Mouse (Mus musculus) heart, embryonic 10.5 days (tissue): Measurements from ENCODE around the gene Gse1. TPM values are rescaled to one million over a fixed set of nuclear protein-coding genes. Genes with fewer than 3 reads are reported as not detected.

Experiments
- DNase-seq: peaks from one replicate; pipeline ENCODE4 v3.0.0-alpha.2; 2017; ENCODE audit warnings: low spot score
- H3K27ac ChIP-seq: fragments of 300-500 bp; sonication (generic); 2 replicates; pipeline ENCODE4 v1.5.1; 2016; ENCODE audit warnings: mild to moderate bottlenecking
- H3K27me3 ChIP-seq: fragments of 300-500 bp; sonication (generic); 2 replicates; pipeline ENCODE4 v1.6.1; 2016; ENCODE audit warnings: mild to moderate bottlenecking; ENCODE audit not compliant: poor library complexity, insufficient read depth, severe bottlenecking
- H3K36me3 ChIP-seq: fragments of 300-500 bp; sonication (generic); 2 replicates; pipeline ENCODE4 v1.6.1; 2016; ENCODE audit warnings: mild to moderate bottlenecking, moderate library complexity
- H3K4me1 ChIP-seq: fragments of 300-500 bp; sonication (generic); 2 replicates; pipeline ENCODE4 v1.6.1; 2016; ENCODE audit warnings: mild to moderate bottlenecking
- H3K4me3 ChIP-seq: fragments of 300-500 bp; sonication (generic); 2 replicates; pipeline ENCODE4 v1.5.1; 2016; ENCODE audit warnings: mild to moderate bottlenecking, moderate library complexity
- H3K9me3 ChIP-seq: fragments of 300-500 bp; sonication (generic); 2 replicates; pipeline ENCODE4 v1.6.1; 2016; ENCODE audit warnings: mild to moderate bottlenecking, moderate library complexity
- WGBS: fragments of 180-500 bp; shearing (Covaris S2); methylation state at CpG from one replicate; pipeline ENCODE4 v1.1.7; 2016; 5-methylcytosine and 5-hydroxymethylcytosine counted together
- polyA plus RNA-seq: library from polyadenylated mRNA; unstranded; fragments of >200 nt; fragmentation: Nextera tagmentation; extraction: Ambion mirVana; gene quantifications from 2 replicates; pipeline ENCODE4 v1.2.1, GENCODE M21; 2016

Gse1 gene
- polyA plus RNA-seq, 1 experiment from 2014 or later = 13.7 TPM

DNA sequence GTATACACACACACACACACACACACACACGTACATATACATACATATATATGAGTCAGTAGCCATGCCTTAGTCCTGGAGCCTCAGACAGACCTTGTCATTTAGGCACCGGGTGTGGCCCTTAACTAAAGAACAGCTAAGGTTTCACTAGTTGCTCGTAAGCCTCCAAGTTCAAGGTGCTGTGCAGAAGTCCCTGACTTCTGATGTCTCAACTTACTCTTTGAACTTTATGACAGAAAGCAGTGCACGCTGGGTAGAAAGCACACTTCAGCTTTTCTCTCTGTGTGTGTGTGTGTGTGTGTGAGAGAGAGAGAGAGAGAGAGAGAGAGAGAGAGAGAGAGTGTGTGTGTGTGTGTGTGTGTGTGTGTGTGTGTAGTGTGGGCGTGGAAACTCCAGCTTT is 315.9 kb downstream of the Gse1 start:
- DNase-seq = no peak
- H3K4me1 ChIP-seq = peaks cover 89% of the 10 kb centered on the region
- no peak overlapping the region for H3K4me3 ChIP-seq
- no peaks in the 10 kb centered on the region for H3K36me3 ChIP-seq
- no peak overlapping the region for H3K27ac ChIP-seq
- WGBS = 83% methylated on average over 5 of the region's 5 CpGs
- no peaks in the 10 kb centered on the region for H3K27me3 ChIP-seq
- no peaks in the 10 kb centered on the region for H3K9me3 ChIP-seq

DNA sequence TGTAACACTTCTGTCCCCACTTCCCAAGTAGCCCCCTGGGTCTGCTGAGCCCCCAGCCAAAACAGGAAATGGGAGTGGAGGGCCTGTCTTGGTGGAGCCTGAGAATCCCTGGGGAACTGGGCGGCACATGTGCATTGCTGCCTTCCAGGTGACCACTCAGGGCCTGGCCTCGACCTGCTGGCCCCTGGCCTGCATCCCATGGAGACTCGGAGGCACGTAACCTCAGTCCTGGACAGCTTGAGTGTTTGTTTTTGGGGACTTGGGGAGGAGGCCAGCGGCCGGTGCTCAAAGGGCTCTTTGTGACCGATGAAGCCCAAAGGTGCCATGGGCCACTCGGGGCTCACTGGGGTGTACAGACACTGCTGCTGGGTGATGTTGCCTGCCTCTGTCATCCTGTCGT is 319.3 kb downstream of the Gse1 start:
- Histone ChIP-seq H3K4me1 (peaks cover 91% of the 10 kb centered on the region), H3K27me3 (no peaks in the 10 kb centered on the region), H3K4me3 (no peak overlapping the region), H3K27ac (peak overlapping the region; percentile 77), H3K36me3 (0 out of 2 replicates have a peak, but pooled peaks cover 2% of the 10 kb centered on the region), H3K9me3 (no peaks in the 10 kb centered on the region)
- 60% methylated on average over 9 of the region's 9 CpGs for WGBS
- DNase-seq = no peak

DNA sequence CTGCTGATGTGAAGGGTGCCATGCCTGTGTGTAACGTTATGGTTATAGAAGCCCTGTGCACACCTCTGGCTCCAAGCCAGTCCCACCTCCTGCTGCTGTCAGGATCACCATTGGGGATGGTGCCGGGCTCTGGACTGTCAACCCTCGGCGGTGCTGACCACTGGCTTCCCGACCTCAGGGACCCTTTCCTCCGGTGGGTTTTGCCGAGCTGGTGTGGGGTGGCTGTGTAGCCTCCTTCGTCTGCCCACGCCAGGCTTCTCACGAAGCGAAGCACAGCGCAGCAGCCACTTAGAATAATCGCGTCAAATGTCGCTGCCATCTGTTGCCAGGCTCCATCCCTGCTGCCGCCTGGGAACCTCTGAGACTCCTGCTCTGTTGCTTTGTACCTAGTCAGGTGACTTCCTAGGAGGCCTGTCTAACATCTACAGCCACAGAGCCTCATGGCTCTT is 320.1 kb downstream of the Gse1 start:
- H3K9me3 ChIP-seq = no peaks in the 10 kb centered on the region
- no peak overlapping the region for H3K4me3 ChIP-seq
- WGBS = 35% methylated on average over 16 of the region's 16 CpGs
- H3K27me3 ChIP-seq = no peaks in the 10 kb centered on the region
- peaks cover 91% of the 10 kb centered on the region for H3K4me1 ChIP-seq
- peak overlapping the region; percentile 77 for H3K27ac ChIP-seq
- DNase-seq = no peak
- peaks cover 5% of the 10 kb centered on the region; the same call in 1 of the 2 replicates for H3K36me3 ChIP-seq

DNA sequence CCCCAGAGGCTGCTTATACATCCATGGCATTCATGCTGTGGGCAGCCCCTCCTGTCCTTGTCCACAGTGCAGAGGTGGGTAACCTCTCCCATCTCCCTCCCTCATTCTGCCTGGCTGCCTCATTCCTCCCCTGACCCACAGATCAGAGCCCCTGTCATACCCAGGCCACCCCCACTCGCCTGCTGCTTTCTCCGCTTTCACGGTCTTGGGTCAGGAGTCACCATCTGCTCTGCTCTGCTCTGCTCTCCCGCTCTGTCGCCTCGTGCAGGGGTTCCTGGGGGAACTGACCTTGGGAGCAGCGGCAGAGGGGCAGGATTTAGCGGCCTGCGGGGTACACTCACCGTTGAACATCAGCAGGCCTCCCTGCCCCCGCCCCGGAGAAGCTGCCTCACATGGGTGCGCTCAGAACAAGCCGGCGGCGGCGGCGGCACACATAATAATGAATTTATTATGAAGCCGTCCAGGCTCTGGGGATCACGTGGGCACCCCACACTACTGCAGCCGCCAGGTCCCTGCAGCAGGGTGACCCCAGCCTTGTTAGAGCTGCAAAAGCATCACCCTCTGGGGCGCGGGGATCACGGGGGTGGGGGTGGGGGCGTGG is 321.2 kb downstream of the Gse1 start:
- H3K27ac ChIP-seq = peak overlapping the region; percentile 87
- 26% methylated on average over 25 of the region's 25 CpGs for WGBS
- peak overlapping the region; percentile 39 for H3K4me3 ChIP-seq
- DNase-seq = no peak
- no peaks in the 10 kb centered on the region for H3K27me3 ChIP-seq
- peaks cover 92% of the 10 kb centered on the region for H3K4me1 ChIP-seq
- peaks cover 16% of the 10 kb centered on the region for H3K36me3 ChIP-seq
- no peaks in the 10 kb centered on the region for H3K9me3 ChIP-seq

DNA sequence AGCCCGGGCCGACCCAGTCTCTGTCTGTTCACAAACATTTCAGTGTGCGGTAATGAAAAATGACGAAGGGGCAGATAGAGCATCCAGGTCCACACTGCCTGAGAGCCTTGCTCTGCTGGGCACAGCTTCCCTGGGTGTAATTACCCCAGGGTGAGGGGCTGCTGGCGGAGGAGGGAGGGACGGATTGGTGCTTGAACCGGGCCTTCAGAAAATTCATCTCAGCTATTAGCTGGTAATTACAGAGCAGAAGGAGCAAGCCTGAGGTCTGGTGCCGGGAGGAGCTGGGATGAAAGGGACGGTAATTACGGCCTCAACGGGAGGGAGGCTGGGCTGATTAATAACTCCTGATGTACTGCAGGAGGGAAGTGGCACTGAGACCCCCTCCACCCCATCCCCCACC is 321.7 kb downstream of the Gse1 start:
- Histone ChIP-seq H3K4me3 (peak overlapping the region; percentile 39), H3K27ac (peak overlapping the region; percentile 87), H3K4me1 (peaks cover 97% of the 10 kb centered on the region), H3K27me3 (no peaks in the 10 kb centered on the region), H3K9me3 (no peaks in the 10 kb centered on the region), H3K36me3 (peaks cover 21% of the 10 kb centered on the region)
- WGBS = 23% methylated on average over 11 of the region's 11 CpGs
- DNase-seq = no peak

DNA sequence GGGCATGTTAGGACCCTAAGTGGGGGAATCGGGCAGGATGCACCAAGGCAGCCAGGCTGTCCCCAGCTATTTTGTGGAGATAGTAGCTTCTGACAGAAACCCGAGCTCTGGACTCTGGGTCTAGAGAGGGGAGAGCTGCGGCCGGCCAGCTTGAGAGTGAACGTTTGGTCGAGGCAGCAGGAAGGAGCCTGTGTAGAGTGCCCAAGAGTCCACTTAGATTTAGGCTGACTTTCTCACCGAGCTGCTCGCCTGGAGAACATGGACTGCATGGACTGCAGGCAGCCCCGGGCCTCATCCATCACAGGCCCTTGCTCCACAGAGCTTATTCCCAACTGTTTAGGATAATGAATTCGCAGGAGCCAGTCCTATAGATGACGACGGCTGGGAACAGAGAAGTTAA is 322.2 kb downstream of the Gse1 start:
- no peak for DNase-seq
- 26% methylated on average over 12 of the region's 12 CpGs for WGBS
- Histone ChIP-seq H3K4me1 (peaks cover 100% of the 10 kb centered on the region), H3K9me3 (no peaks in the 10 kb centered on the region), H3K27ac (peak overlapping the region; percentile 87), H3K27me3 (no peaks in the 10 kb centered on the region), H3K4me3 (peak overlapping the region; percentile 39; the same call in 1 of the 2 replicates), H3K36me3 (peaks cover 22% of the 10 kb centered on the region)

DNA sequence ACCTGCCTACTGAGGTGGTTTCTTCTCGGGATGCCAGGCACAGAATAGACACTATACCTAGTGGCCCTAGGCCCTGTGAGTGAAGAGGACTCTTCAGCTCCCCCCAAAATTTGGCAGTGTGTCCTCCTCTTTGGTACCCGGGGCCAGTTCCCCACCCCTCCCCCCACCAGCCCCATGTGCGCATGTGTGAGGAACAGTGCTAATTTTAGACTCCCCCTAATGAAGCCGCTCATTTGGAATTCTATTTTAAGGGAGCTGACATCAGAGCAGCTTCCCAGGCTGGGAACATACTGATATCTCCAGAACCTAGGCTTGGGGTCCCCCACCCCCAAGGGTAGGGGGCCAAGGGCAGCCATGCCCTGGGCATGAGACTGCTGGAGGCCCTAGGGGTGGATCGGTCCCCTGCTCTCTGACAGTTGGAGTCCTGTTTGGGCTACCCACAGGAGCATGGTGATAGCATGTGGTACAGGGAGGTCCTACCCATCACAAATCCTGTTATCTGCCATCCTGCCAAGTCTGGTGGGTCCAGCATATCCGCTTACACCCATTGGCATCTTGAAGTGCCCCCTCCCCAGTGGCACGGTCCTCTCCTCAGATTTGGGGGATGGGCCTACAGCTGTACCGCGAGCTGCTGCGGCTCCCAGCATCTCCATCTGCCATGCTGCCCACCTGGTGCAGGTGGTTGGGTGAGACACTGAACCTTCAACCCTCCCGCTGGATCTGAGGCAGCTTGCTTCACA is 322.9 kb downstream of the Gse1 start:
- Histone ChIP-seq H3K27ac (peak overlapping the region; percentile 87), H3K9me3 (no peaks in the 10 kb centered on the region), H3K27me3 (no peaks in the 10 kb centered on the region), H3K4me1 (peaks cover 100% of the 10 kb centered on the region), H3K4me3 (peak overlapping the region; percentile 39), H3K36me3 (peaks cover 22% of the 10 kb centered on the region)
- DNase-seq = no peak
- 58% methylated on average over 11 of the region's 11 CpGs for WGBS

- no peaks in the 10 kb centered on the region for H3K27me3 ChIP-seq
- no peaks in the 10 kb centered on the region for H3K9me3 ChIP-seq
- 85% methylated on average over 3 of the region's 3 CpGs for WGBS
- peak overlapping the region; percentile 39; the same call in 1 of the 2 replicates for H3K4me3 ChIP-seq
- H3K27ac ChIP-seq = peak overlapping the region; percentile 87
- peaks cover 100% of the 10 kb centered on the region for H3K4me1 ChIP-seq
- no peak for DNase-seq
- peaks cover 22% of the 10 kb centered on the region for H3K36me3 ChIP-seq
Observed at GRCm38 (mm10) chr8:120551677-120551980, 323.4 kb downstream of the Gse1 start.

DNA sequence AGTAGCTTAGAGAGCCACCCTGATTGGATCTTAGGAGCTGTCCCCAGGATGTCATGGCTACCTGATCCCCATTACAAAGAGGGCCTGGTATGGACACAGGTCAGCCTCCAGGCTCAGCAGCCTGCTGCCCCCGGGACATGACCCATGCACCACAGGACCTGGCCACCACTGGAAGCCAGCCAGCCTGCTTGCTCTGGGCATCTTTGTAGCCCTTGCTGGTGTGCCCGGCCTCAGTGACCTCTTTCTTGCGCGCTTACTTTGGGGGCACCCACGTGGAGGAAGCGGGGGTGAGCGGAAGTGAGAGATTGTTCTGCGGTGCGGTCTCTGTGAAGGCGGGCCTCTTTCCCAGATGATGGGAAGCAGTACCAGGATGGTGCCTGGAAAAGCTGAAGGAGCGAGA is 324.3 kb downstream of the Gse1 start:
- no peak for DNase-seq
- Histone ChIP-seq H3K4me1 (peaks cover 100% of the 10 kb centered on the region), H3K4me3 (no peak overlapping the region), H3K27ac (peak overlapping the region; percentile 67; the same call in 1 of the 2 replicates), H3K9me3 (no peaks in the 10 kb centered on the region), H3K27me3 (no peaks in the 10 kb centered on the region), H3K36me3 (peaks cover 22% of the 10 kb centered on the region)
- 87% methylated on average over 11 of the region's 11 CpGs for WGBS

- Histone ChIP-seq H3K27ac (peak overlapping the region; percentile 67; the same call in 1 of the 2 replicates), H3K4me3 (no peak overlapping the region), H3K27me3 (no peaks in the 10 kb centered on the region), H3K36me3 (peaks cover 24% of the 10 kb centered on the region), H3K9me3 (no peaks in the 10 kb centered on the region), H3K4me1 (peaks cover 100% of the 10 kb centered on the region)
- no peak for DNase-seq
- WGBS = 82% methylated on average over 24 of the region's 24 CpGs
Observed at GRCm38 (mm10) chr8:120553441-120554123, 325.3 kb downstream of the Gse1 start.

DNA sequence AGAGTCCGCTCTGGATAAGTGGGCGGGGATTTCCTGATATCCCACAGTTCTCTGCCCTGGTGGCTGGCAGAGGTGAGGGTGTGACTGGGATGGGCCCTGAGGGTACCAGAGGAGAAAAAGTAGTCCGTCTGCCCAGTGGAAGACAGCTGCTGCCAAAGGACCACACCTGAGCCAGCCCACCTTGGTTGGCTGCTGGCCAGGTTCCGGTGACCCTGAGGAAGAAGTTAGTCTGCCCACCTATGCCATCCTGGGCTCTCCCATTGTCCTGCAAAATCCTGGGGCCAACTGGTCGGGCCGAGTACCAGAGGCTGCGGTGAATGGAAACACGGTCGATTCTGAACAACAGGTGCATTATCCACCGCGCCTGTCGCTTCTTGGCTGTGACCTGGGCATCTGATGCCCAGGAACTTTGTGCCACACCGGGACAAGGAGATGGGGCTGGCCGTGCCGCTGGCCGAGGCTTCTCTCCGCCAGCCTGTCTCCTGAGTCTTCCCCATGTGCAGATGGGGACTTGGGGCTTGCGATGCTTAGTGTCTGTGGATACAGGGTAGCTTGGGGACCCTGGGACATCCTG is 326.3 kb downstream of the Gse1 start:
- peak overlapping the region; percentile 20; the same call in 1 of the 2 replicates for H3K4me3 ChIP-seq
- no peaks in the 10 kb centered on the region for H3K9me3 ChIP-seq
- peak overlapping the region; percentile 86; the same call in 1 of the 2 replicates for H3K27ac ChIP-seq
- WGBS = 89% methylated on average over 18 of the region's 18 CpGs
- H3K4me1 ChIP-seq = peaks cover 100% of the 10 kb centered on the region
- no peaks in the 10 kb centered on the region for H3K27me3 ChIP-seq
- peaks cover 33% of the 10 kb centered on the region for H3K36me3 ChIP-seq
- DNase-seq = no peak

DNA sequence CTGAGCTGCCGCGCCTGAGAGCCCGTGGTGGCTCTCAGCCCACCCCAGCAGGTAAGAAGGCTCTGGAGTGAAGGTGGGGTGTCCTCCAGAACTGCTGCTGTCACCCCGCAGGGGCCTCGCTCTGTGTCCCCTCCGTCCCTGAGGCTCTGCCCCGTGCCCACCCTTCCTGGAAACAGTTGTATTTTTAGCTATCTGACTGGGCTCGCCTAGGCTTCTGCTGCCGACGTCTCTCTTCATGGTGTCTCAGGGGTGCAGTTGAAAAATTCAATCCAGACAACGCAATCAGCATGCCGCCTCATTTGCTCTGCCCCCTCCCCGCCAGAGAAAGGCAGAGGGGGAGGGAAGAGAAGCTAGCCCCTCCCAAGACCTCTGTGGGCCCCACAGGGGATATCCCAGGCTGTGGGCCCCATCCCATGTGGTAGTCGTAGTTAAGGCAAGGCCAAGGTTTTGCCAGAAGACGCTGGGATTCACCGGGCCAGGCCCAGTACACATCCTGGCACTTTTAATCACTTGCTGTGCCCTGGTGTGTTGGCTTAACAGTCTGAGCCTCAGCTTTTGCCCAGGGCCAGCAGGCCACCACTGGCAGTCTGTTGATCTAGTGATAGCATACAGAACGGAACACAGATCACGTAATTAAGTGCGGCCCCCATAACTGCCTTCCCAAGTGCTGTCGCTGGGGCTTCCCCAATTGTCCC is 328.1 kb downstream of the Gse1 start:
- Histone ChIP-seq H3K36me3 (peaks cover 36% of the 10 kb centered on the region), H3K4me1 (peaks cover 100% of the 10 kb centered on the region), H3K4me3 (peak overlapping the region; percentile 42), H3K27ac (peak overlapping the region; percentile 86), H3K9me3 (no peaks in the 10 kb centered on the region), H3K27me3 (no peaks in the 10 kb centered on the region)
- 35% methylated on average over 20 of the region's 20 CpGs for WGBS
- no peak for DNase-seq
